Mouse (Mus musculus) lung, embryonic 16.5 days (tissue): ENCODE data around the gene Lgr6. TPM values are rescaled to one million over a fixed set of nuclear protein-coding genes. Genes with fewer than 3 reads are reported as not detected.

Experiments used
- ATAC-seq: fragments of 200-750 bp; cut with Nextera tagmentation; 2 replicates; pipeline ENCODE4 v1.8.0; 2017; ENCODE audit warnings: low read depth, mild to moderate bottlenecking, moderate library complexity
- H3K27ac ChIP-seq: fragments of 300-500 bp; sonication (generic); 2 replicates; pipeline ENCODE4 v1.5.1; 2014; ENCODE audit warnings: mild to moderate bottlenecking, control low read depth, low read length
- H3K27me3 ChIP-seq: fragments of 300-500 bp; sonication (generic); 2 replicates; pipeline ENCODE4 v1.6.1; 2014; ENCODE audit warnings: low read depth, low read length, mixed read lengths; ENCODE audit not compliant: control insufficient read depth, insufficient read depth
- H3K36me3 ChIP-seq: fragments of 300-500 bp; sonication (generic); 2 replicates; pipeline ENCODE4 v1.6.1; 2014; ENCODE audit warnings: low read length; ENCODE audit not compliant: control insufficient read depth, insufficient read depth
- H3K4me1 ChIP-seq: fragments of 300-500 bp; sonication (generic); replicated peaks from 2 replicates; pipeline ENCODE4 v1.6.1; 2014; ENCODE audit warnings: low read length, mixed read lengths; ENCODE audit not compliant: control insufficient read depth, insufficient read depth
- H3K4me2 ChIP-seq: fragments of 300-500 bp; sonication (generic); 2 replicates; pipeline ENCODE4 v1.6.1; 2014; ENCODE audit warnings: low read depth, low read length, control low read depth
- H3K4me3 ChIP-seq: fragments of 300-500 bp; sonication (generic); 2 replicates; pipeline ENCODE4 v1.5.1; 2014; ENCODE audit warnings: mild to moderate bottlenecking, low read length, control low read depth
- H3K9ac ChIP-seq: fragments of 300-500 bp; sonication (generic); 2 replicates; pipeline ENCODE4 v1.6.1; 2014; ENCODE audit warnings: low read length, control low read depth
- H3K9me3 ChIP-seq: fragments of 300-500 bp; sonication (generic); 2 replicates; pipeline ENCODE4 v1.6.1; 2016; ENCODE audit warnings: low read length; ENCODE audit not compliant: control insufficient read depth
- WGBS: fragments of 180-500 bp; shearing (Covaris S2); extraction: QIAGEN DNeasy Blood & Tissue Kit; methylation state at CpG from one replicate; pipeline ENCODE4 v1.1.7; 2014; 5-methylcytosine and 5-hydroxymethylcytosine counted together
- polyA plus RNA-seq: library from polyadenylated mRNA; unstranded; fragments of >200 nt; fragmentation: Nextera tagmentation; extraction: Ambion mirVana; gene quantifications from 2 replicates; pipeline ENCODE4 v1.2.1, GENCODE M21; 2015

Lgr6 gene
- polyA plus RNA-seq, 1 experiment from 2014 or later = 9.2 TPM

DNA sequence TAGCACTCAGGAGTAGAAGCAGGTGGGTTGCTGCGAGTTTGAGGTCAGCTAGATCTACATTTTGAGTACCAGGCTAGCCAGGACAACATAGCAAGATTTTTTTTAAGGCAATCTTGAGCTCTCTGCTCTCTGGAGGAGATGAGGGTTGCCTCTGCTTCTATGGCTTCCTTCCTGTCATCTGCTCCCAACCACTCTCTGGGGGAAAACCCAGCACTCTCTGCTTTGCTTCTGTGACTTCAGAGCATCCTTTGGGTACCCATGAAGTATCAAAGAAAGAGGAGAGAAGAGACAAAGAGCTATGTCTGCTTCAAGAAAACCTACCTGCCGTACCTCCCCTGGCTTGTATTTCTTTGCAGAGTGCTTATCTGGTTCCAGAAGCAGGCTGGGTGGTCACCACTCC lies 38.9 kb upstream of the Lgr6 start:
- no peak overlapping the region for H3K9ac ChIP-seq
- no peak for ATAC-seq
- no peak overlapping the region for H3K4me3 ChIP-seq
- H3K4me1 ChIP-seq = peaks cover 15% of the 10 kb centered on the region
- H3K36me3 ChIP-seq = no peaks in the 10 kb centered on the region
- 76% methylated on average over 2 of the region's 2 CpGs for WGBS
- no peak overlapping the region for H3K4me2 ChIP-seq
- H3K27ac ChIP-seq = no peak overlapping the region
- no peaks in the 10 kb centered on the region for H3K9me3 ChIP-seq
- H3K27me3 ChIP-seq = no peaks in the 10 kb centered on the region

DNA sequence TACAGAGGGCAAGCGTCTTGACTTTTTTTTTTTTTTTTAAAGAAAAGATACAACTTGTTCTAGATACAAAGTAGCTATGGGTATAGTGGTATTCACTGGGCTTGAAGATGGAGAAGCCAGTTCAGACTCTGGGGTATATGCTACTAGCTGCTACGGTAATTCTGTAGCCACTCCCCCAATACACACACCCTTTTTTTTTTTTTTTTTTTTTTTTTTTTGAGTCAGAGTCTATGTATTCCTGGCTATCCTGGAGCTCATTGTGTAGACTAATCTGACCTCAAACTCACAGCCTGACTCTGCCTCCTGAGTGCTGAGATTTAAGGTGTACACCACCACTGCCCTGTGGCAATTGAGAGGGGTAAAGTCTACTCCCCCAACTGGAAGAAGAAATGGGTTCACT lies 37.4 kb upstream of the Lgr6 start:
- Histone ChIP-seq H3K36me3 (no peaks in the 10 kb centered on the region), H3K9me3 (no peaks in the 10 kb centered on the region), H3K4me2 (no peak overlapping the region), H3K27ac (no peak overlapping the region), H3K9ac (no peak overlapping the region), H3K27me3 (no peaks in the 10 kb centered on the region), H3K4me3 (no peak overlapping the region), H3K4me1 (peaks cover 3% of the 10 kb centered on the region; the same call in 1 of the 2 replicates)
- ATAC-seq = no peak
- 51% methylated on average over 2 of the region's 2 CpGs for WGBS

DNA sequence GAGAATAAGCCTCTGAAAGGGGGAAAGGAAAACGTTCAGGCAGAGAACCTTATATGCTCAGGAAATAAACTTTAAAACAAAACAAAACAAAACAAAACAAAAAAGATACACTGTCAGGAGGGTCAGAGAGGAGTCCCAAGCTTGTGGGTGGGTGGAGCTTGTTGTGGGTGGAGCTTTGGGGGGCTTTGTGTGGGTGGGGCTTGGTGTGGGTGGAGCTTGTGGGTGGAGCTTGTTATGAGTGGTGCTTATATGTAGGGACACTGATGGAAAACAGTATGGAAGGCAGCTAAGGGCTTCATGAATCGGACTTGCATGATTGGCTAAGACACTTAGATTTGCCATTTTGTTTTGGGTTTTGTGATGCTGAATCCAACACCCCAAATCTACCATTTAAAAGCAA lies 34.8 kb upstream of the Lgr6 start:
- Histone ChIP-seq H3K4me3 (no peak overlapping the region), H3K4me2 (no peak overlapping the region), H3K9ac (no peak overlapping the region), H3K27me3 (no peaks in the 10 kb centered on the region), H3K27ac (no peak overlapping the region), H3K9me3 (no peaks in the 10 kb centered on the region), H3K36me3 (no peaks in the 10 kb centered on the region), H3K4me1 (no peaks in the 10 kb centered on the region)
- WGBS = 67% methylated on average over 2 of the region's 2 CpGs
- no peak for ATAC-seq

DNA sequence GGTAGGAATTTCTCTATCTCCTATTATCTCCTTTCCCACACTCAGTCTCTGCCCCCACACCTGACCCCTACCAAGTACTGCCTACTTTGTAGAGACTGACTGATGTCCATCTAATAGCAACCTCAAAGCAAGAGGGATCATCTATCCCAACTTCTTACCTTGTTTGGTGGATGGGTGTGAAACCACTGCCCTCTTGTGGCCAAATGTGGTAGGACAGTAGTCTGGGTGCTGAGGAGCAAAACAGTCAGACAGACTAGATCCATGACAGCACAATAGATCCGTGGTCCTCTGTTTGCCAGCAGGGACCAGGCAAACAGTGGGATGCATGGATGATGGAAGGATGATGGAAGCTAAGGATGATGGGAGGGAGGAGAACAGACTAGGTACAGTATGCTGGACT lies 31.4 kb upstream of the Lgr6 start:
- H3K4me2 ChIP-seq = no peak overlapping the region
- no peaks in the 10 kb centered on the region for H3K27me3 ChIP-seq
- 0 out of 2 replicates have a peak, but pooled peaks have one; percentile 11 for ATAC-seq
- H3K4me1 ChIP-seq = no peaks in the 10 kb centered on the region
- no peak overlapping the region for H3K9ac ChIP-seq
- no peak overlapping the region for H3K27ac ChIP-seq
- 3% methylated on average over 1 of the region's 1 CpGs for WGBS
- H3K9me3 ChIP-seq = no peaks in the 10 kb centered on the region
- H3K36me3 ChIP-seq = no peaks in the 10 kb centered on the region
- no peak overlapping the region for H3K4me3 ChIP-seq

DNA sequence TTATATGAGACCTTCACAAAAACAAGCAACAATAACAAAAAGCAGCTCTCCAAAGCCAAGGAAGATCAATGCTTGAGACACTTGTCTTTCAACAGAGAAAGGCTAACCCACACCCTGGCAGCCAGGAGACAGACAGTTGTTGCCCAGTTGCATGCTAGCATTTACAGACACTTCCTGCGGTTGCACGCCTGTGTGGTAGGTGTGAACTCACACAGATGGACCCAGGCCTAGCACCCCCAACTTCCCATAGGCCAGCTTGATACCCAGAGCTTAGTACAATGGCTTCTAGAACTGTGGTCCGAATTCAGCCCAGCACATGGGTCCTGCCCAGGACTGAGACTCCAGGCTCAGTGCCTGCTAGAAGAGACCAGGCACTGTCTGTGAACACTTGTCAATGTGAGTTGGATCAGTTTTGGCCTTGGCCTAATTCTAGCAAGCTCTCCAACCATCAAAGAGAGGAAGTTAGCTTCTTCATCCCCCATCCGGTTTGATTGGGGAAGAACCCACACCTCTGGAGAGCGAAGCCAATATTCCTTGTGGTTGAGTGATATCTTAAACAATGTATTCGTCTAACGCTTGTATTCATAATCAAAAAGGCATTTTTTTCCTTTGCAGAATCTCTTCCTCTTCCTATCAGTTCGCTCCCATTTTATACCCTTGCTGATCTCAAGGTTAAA lies 30.2 kb upstream of the Lgr6 start:
- WGBS = 77% methylated on average over 8 of the region's 8 CpGs
- H3K4me1 ChIP-seq = peaks cover 2% of the 10 kb centered on the region; the same call in 1 of the 2 replicates
- H3K27ac ChIP-seq = no peak overlapping the region
- ATAC-seq = no peak
- H3K36me3 ChIP-seq = no peaks in the 10 kb centered on the region
- H3K4me2 ChIP-seq = no peak overlapping the region
- H3K27me3 ChIP-seq = no peaks in the 10 kb centered on the region
- no peaks in the 10 kb centered on the region for H3K9me3 ChIP-seq
- H3K4me3 ChIP-seq = no peak overlapping the region
- no peak overlapping the region for H3K9ac ChIP-seq

DNA sequence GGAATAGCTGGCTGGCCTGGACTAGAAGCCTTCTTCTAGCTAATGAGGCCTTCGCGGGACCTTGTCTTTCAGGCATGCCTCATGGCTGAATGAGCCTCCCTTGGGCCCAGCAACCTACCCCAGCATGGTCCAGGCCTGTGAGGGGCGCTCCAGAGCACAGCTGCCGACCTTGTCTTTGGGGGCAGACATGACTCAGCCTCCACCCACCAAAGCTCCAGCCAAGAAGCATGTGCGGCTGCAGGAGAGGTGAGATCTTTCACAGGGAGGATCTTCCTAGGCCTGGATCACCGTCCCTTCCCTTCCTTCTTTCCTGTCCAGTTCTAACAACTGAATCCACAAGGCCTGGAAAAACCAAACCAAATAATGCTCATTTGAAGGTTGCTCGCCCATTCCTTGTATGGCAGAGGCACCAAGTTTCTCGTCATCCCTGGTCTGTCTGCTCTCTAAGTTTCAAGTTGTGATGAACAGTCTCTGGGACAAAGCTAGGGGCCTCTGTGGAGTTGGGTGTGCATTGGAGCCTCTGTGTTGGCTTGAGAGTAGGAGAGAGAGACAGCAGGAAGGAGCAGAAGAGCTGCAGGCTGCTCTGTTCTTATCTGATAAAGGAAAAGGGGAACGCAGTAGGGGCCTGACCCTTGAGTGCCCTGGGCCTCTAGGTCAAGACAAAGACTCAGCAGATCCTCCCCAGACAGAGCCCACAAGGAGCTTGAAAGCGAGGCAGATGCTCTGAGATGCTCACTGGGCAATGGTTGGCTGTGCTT lies 28.8 kb upstream of the Lgr6 start:
- 76% methylated on average over 10 of the region's 10 CpGs for WGBS
- Histone ChIP-seq H3K4me1 (peaks cover 2% of the 10 kb centered on the region; the same call in 1 of the 2 replicates), H3K4me2 (no peak overlapping the region; the same call in 1 of the 2 replicates), H3K36me3 (no peaks in the 10 kb centered on the region), H3K9me3 (no peaks in the 10 kb centered on the region), H3K27me3 (peaks cover 4% of the 10 kb centered on the region; the same call in 1 of the 2 replicates), H3K4me3 (no peak overlapping the region), H3K9ac (no peak overlapping the region), H3K27ac (no peak overlapping the region)
- ATAC-seq = no peak

DNA sequence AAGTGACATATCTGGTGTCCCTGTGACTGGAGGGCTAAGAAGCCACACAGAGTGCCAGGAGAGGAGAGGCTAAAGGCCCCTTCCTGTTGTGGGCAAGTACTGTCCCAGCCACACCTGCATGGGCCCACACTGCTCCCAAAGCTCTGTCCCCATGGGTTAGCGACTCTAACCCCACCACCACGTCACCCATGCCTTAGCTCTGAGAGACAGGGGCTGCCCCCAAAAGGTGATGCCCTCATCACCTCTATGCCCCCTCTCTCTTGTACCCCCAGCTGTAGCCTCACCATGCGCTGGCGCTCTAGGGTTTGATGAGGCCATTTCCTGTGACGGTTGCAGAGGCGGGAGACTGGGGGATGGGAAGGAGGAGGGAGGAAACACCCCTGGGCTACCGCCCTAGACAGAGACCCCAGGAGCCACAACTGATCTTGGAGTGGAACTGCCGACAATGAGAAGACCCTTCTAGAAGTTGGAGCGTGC lies 27.9 kb upstream of the Lgr6 start:
- ATAC-seq = peak; percentile 6; the same call in 1 of the 2 replicates
- Histone ChIP-seq H3K36me3 (no peaks in the 10 kb centered on the region), H3K4me1 (peaks cover 2% of the 10 kb centered on the region; the same call in 1 of the 2 replicates), H3K4me2 (peak overlapping the region; percentile 12; the same call in 1 of the 2 replicates), H3K27me3 (peaks cover 5% of the 10 kb centered on the region; the same call in 1 of the 2 replicates), H3K27ac (peak overlapping the region; percentile 48), H3K4me3 (no peak overlapping the region), H3K9ac (no peak overlapping the region), H3K9me3 (no peaks in the 10 kb centered on the region)
- 76% methylated on average over 9 of the region's 9 CpGs for WGBS

DNA sequence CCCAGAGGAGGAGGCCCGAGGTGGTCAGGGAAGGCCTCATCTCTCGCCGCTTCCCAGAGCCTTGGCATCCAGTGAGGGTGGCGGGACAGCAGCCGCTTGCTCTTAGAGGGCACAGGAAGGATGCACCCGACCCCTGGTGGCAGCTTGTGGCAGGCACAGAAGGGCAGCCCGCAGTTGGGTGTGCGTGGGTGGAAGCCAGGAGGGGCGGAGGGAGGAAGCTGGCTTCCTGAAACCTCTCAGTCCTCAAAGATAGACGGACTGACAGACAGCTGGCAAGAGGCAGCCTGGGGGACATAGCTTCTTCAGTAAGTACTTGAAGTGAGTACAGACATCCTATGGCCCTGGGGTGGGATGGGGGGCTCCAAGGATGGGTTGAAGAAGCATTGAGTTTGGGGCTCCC lies 27.4 kb upstream of the Lgr6 start, which contains the start of gene Ptpn7:
TSS of gene Ptpn7 (plus strand) at position 228 of the 400 bp plus-strand sequence.
- peak; percentile 56 for ATAC-seq
- peak within 1 kb of the TSS; percentile 12; the same call in 1 of the 2 replicates for H3K4me2 ChIP-seq

DNA sequence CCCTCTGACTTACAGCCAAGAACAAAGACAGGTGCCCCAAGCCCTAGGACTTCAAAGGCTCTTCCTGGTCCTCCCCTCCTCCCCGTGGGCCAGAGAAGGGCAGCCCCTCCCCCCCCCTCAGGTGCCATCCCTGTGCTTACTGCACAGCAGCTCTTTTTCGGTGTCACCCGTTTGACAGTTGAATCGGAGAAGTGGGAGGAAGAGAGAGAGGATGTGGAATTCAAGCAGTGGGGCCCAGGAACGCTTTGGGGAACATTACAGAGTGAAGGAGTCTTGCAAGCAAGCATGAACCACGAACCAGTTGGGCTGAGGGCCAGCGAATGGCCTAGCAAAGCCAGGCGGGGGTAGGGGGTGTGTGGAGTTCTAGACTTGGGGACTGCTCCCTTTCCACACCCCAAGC lies 26.5 kb upstream of the Lgr6 start:
- Histone ChIP-seq H3K4me1 (peaks cover 2% of the 10 kb centered on the region; the same call in 1 of the 2 replicates), H3K9me3 (no peaks in the 10 kb centered on the region), H3K4me3 (no peak overlapping the region), H3K4me2 (no peak overlapping the region), H3K27me3 (peaks cover 5% of the 10 kb centered on the region; the same call in 1 of the 2 replicates), H3K36me3 (no peaks in the 10 kb centered on the region), H3K9ac (no peak overlapping the region), H3K27ac (peak overlapping the region; percentile 67)
- ATAC-seq = no peak
- WGBS = 22% methylated on average over 8 of the region's 8 CpGs

More for the DNA sequence above, 27.4 kb upstream of the Lgr6 start, which contains the start of gene Ptpn7:
- Histone ChIP-seq H3K27ac (peak within 1 kb of the TSS; percentile 48), H3K9ac (peak within 1 kb of the TSS; percentile 1; the same call in 1 of the 2 replicates), H3K27me3 (peaks cover 5% of the 10 kb centered on the region; the same call in 1 of the 2 replicates), H3K4me3 (no peak within 1 kb of the TSS), H3K4me1 (peaks cover 2% of the 10 kb centered on the region; the same call in 1 of the 2 replicates), H3K9me3 (no peaks in the 10 kb centered on the region), H3K36me3 (no peaks in the 10 kb centered on the region)
- 26% methylated on average over 10 of the region's 10 CpGs for WGBS
